ENCODE assay signal across 9 mouse cellular contexts in genomic region chr8:122190349-122191053, GRCm38 (mm10).
DNase-seq lines count a peak whose midpoint lies in the region; ATAC-seq lines count a peak whose summit lies in the region.
"Had no signal": no experiment of that assay in that cellular context is flagged by ENCODE, and none has a peak within 500 bp of the region (broad histone marks: within the 10 kb centered on the region; RNA-seq: fewer than 3 reads in every experiment).

No protein-coding gene starts in this region.

- 45% methylated on average over 16 of the region's 16 CpGs for WGBS in embryonic facial prominence, embryonic 14.5 days
- 50% methylated on average over 16 of the region's 16 CpGs for WGBS in hindbrain, embryonic 16.5 days

- H3K27me3 ChIP-seq in embryonic facial prominence, embryonic 14.5 days (replicated peaks; ENCODE audit: control insufficient read depth, insufficient read depth, low read length), result no peaks in the 10 kb centered on the region
- H3K27me3 ChIP-seq in hindbrain, embryonic 16.5 days (replicated peaks; ENCODE audit: control insufficient read depth, insufficient read depth, low read length), result no peaks in the 10 kb centered on the region

- H3K9ac ChIP-seq in embryonic facial prominence, embryonic 14.5 days (ENCODE audit: low read depth, low read length), result no peak overlapping the region
- no peak overlapping the region for H3K9ac ChIP-seq in hindbrain, embryonic 16.5 days (ENCODE audit: low read depth, low read length)

- H3K4me2 ChIP-seq in embryonic facial prominence, embryonic 14.5 days (ENCODE audit: low read depth, low read length), result no peak overlapping the region
- no peak overlapping the region for H3K4me2 ChIP-seq in hindbrain, embryonic 16.5 days (ENCODE audit: low read length)

- peak; percentile 16 to 48 for DNase-seq in kidney, postnatal 25 days
- no peak for DNase-seq in kidney, adult 11 months
- DNase-seq in embryonic facial prominence, embryonic 14.5 days (ENCODE audit: low spot score), result peak; percentile 82
- DNase-seq in lung, postnatal 25 days (ENCODE audit: low spot score), result peak; percentile 8
- no peak for DNase-seq in thymus, postnatal 36 days
- no peak for DNase-seq in spleen, postnatal 10 days (ENCODE audit: low spot score in 2 of 2)
- no peak for DNase-seq in ovary, postnatal 10 days (ENCODE audit: low spot score)

- H3K9me3 ChIP-seq in embryonic facial prominence, embryonic 14.5 days (ENCODE audit: control insufficient read depth, low read length), result no peaks in the 10 kb centered on the region
- no peaks in the 10 kb centered on the region for H3K9me3 ChIP-seq in hindbrain, embryonic 16.5 days (ENCODE audit: control insufficient read depth, low read length)

- peak; percentile 73; the same call in 1 of the 2 replicates for ATAC-seq in embryonic facial prominence, embryonic 14.5 days (ENCODE audit: low read depth)
- ATAC-seq in hindbrain, embryonic 16.5 days, result peak; percentile 49; the same call in 1 of the 2 replicates

- H3K4me1 ChIP-seq in embryonic facial prominence, embryonic 14.5 days (ENCODE audit: control insufficient read depth, insufficient read depth, low read length), result peaks cover 27% of the 10 kb centered on the region
- no peaks in the 10 kb centered on the region; the same call in none of the 2 replicates for H3K4me1 ChIP-seq in hindbrain, embryonic 16.5 days (ENCODE audit: control insufficient read depth, insufficient read depth, low read depth, low read length)

- H3K27ac ChIP-seq in embryonic facial prominence, embryonic 14.5 days (replicated peaks; ENCODE audit: low read depth, low read length), result peak overlapping the region; percentile 54; the same call in 1 of the 2 replicates
- no peak overlapping the region for H3K27ac ChIP-seq in hindbrain, embryonic 16.5 days (ENCODE audit: low read depth, low read length)
- H3K27ac ChIP-seq: layer of hippocampus, adult 2 months had no signal

- H3K36me3 ChIP-seq in embryonic facial prominence, embryonic 14.5 days (ENCODE audit: control insufficient read depth, insufficient read depth, low read length), result no peaks in the 10 kb centered on the region
- no peaks in the 10 kb centered on the region for H3K36me3 ChIP-seq in hindbrain, embryonic 16.5 days (ENCODE audit: control insufficient read depth, insufficient read depth, low read length)

- H3K4me3 ChIP-seq in embryonic facial prominence, embryonic 14.5 days (ENCODE audit: low read depth, low read length), result no peak overlapping the region
- no peak overlapping the region for H3K4me3 ChIP-seq in hindbrain, embryonic 16.5 days (ENCODE audit: low read length)
- H3K4me3 ChIP-seq: layer of hippocampus, adult 2 months had no signal

Comparison
In these comparisons a context has a peak if more than half of its experiments do, and no peak if none do; other contexts are left out.
1. DNase-seq: peak in kidney, postnatal 25 days (2 of 2), embryonic facial prominence, embryonic 14.5 days (single experiment) and lung, postnatal 25 days (single experiment); none in kidney, adult 11 months (single experiment), thymus, postnatal 36 days (0 of 2), spleen, postnatal 10 days (0 of 2) and ovary, postnatal 10 days (single experiment).